Mouse (Mus musculus) frontal cortex, adult 2 months (tissue): ENCODE measurements around the gene Crhr1. TPM values are rescaled to one million over a fixed set of nuclear protein-coding genes. Genes with fewer than 3 reads are reported as not detected.

Experiments
- DNase-seq, 2 experiments: peaks; one replicate each; pipeline ENCODE4 v3.0.0; 2022; ENCODE audit warnings: low spot score in 1 of 2; ENCODE audit errors: extremely low spot score in 1 of 2
- polyA plus RNA-seq: library from polyadenylated mRNA; depleted of rRNA; stranded (reverse); fragments of >200 nt; gene quantifications from 2 replicates; pipeline ENCODE4 v1.2.3, GENCODE M21; 2012

The Crhr1 gene
- polyA plus RNA-seq, 1 experiment, result 39.1 TPM

DNA sequence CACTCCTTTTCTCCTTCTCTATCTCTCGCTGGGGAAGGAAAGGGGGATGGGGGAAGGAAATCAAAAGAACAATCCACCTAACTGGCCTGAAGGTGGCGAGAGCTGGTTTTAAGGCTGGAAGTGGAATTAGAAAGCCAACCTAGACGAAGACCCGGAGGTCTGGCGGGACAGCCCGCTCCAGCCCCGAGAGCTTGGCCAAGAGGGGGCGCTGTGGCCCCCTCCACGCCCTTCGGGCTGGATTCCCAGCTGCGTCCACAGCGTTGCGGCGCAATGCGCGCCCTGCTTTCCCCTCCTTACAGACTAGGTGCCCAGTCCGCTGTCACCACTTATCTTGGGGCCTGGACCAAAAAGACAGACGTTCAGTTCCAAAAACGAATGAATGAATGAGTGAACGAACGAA, 899 bp upstream of the Crhr1 start:
- peak in 1 of 2 experiments; percentile 71 for DNase-seq

DNA sequence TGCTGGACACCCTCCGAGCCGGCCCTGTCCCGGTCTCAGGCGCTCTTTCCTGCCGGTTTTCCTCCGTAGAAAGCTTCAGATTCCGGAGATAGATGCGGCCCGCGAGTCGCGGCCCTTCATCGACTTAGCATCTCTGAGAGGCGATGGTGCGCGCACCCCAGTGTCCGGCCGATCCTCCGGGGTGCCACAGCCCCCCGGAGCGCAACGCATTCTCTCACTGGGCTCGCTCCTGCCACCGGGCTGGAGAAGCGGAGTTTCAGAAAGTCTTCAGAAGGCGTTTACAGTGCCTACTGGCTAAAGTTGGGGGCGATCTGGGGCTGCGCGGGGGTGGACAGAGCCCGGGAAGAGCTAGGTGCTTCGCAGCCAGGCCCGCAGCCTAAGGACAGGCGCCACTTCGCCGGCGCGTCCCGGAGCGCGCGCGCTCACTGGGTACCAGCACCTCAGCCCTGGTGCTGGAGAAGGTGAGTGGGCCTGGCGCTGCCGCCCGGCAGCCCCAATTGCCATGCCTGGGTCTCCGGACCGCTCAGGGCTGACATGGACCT, 858 bp downstream of the Crhr1 start:
- no peak for DNase-seq

DNA sequence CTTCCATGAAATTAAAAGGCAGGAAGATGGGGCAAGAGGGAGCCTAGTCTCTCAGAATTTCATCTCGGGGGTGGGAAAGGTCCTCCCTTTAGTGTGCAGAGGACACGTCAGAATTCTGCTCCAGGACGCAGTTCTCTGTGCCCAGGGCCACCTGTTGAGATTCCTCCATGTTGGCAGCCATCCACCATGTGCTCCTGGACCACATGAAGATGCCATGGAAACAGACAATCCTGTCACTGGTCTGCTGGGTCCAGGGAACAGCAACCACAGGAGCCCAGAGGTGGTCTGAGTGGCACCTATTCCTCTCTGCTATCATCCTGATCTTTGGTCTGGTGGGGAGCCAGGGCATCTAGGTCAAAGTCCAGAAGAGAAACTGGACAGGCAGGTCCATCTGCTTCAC, 6.3 kb downstream of the Crhr1 start:
- DNase-seq, result no peak

DNA sequence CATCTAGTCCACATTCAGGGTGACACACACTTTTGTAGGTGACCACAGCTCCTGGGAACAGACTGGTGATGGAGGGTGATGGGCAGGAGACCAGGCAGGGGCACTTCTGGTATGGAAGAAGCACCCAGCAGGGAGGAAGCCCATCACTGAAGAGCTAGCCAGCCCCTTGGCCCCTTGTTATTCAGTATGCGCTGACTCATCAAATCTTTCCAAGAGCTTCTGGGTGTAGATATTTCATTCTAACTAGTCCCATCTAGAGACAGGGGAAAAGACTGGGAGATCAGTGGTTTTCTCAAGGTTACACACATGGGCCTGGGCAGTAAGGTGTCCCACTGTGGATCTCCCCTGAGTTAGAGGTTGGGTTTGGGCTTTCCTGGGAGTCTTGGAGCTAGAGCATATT, 12.3 kb downstream of the Crhr1 start:
- DNase-seq, result no peak

DNA sequence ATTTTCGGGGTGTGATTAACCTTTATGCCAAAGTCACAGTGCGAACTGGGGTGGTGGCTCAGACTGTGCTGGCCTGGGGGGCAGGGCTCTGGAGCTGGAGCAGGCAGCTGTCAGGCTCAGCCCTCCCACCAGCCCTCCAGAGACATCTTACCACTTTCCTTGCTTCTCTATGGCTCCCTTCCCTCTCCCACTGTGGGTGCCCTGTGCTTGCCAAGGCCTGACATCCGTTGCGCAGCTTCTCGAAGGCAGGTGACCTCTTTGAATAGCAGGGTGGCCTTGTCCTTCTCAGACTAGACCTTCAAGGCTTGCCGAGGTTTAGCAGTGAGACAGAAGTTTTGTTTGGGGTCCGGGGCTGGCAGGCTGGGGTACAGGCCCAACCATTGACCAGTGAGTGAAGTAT, 16.1 kb downstream of the Crhr1 start:
- DNase-seq, result no peak

DNA sequence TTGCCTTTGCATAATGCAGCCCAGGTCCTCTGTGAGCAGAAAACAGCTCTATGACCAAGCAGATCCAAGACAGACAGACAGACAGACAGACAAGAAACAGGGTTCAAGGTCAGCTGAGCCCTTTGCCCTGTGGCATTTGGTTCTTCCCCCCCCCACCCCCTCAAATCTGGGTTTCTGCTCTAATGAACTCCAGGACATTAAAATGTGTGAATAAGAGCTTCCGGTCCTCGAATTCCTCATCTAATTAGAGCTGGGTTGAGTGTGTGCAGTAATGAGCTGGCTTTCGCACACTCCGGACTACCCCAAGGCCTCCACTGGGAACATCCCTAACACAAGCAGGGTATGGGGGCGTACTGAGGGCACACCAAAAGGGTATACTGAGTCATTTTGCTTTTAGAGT, 18.3 kb downstream of the Crhr1 start:
- no peak for DNase-seq

DNA sequence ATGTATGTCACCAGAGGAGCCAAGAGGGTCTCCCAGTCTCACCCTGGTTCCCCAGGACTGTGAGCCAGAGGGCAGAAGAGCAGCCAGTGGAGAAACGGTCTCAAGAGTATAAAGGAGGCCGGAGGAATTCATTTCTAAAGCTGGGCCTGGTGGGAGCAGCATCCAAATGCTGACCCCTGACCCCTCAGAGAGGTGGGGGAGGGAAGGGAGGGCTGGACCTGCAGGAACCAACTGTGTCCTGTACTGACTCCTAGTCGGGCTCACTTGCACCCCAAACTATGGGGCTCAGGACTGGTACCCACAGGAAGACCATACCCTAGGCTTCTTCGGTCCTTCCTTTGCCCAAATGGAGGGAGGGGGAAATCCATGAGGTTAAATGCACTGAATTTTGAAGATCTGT, 21.7 kb downstream of the Crhr1 start:
- DNase-seq, result no peak

DNA sequence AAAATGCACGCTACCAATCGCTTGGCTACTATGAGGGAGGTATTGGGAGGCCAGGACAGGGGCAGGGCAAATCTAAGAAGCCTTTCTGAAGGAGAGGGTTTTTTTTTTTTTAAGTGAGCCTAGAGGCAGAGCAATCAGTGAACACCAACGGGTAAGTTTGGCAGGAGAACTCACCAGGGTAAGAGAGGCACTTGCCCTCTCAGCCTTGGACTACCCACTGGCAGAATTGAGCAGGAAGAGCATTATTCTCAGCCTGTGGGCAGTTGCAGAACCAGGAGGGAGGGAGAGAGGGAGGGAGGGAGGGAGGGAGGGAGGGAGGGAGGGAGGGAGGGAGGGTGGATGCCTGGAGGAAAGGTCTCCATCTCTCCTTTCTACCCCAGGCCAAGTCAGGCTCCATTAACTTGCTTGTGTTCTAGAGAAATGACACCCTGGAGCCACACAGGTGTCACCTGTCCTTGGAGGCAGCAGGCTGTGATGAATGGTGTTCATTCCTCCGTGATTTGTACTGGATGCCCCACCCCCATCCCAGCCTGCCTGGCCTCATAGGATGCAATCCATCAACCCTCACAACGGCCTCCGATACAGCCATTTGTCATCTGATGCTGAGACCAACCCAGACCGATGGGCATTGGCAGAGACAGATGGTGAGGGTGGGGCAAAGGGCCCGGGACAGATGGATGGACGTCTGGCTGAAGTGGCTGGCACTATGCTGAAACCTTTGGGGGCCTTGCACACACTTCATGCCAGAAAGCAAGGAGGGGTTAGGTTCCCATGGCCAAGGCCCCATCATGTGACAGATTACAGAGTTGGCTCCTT, 22.4 kb downstream of the Crhr1 start:
- no peak for DNase-seq

DNA sequence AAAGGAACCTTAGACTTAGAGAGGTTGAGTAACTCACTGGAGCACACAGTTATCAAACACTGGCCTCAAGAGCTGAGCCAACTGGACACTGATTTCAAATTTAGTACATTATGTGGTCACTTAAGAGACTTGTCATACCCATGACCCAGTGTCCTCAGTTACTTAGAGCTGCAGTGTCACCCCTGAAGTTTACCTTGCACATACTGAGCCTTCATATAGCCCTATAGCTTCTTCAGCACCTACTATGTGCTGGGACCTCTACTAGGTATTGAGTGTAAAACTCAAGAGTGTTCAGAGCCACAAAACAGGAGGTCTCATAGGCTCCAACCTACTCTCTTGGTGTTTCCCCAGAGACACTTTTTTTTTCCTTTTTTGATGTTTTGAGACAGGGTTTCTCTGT, 23.2 kb downstream of the Crhr1 start:
- no peak for DNase-seq

DNA sequence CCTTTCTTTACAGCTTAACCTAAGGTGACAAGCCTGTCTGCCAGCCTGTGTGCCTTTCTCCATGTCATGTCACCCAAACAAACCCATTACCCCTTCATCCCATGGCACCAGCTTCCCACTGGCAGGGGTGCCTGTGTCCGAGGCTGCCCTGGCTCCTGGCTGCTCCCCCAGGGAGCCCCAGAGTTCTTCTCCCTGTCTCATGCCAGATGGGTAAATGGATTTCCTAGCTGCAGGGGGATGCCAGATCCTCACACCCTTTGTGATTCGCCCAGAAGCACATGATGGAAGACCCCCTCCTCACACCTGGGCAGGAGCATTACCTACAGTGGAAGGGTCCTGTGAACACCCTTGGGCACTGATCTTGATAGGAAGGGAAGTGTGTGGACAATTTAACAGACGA, 23.7 kb downstream of the Crhr1 start:
- DNase-seq, result no peak

DNA sequence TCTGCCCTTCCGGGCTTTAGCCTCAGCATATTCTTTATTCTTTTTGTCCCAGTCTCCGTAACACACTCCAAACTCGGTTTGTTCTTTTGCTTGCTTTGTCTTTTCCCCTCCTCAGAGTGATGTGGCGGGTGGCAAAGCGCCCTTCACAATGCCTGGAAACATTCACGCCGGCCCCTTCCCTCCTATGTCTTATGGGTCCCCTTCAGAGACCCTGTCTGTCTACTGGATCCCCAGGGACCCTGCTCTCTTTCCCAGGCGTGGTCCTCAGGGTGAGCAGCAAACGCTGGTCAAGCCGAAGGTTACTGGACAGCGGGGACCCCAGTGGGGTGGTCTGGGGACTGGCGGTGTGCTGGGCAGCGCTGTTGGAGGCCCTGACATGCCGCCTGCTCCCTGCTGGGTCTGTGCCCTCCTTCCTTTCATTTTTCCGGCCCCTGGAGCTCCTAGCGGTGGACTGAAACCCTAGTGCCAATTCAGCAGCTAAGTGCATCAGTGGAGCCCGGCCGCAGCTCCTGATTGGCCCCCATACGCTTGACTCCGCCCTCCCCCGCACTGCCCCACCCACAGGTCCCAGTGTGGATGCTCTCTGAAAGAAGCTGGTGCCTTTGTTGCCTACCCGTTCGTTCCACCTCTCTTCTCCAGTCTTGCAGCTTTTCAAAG, 25.1 kb downstream of the Crhr1 start:
- peak; percentile 69 to 88 for DNase-seq

DNA sequence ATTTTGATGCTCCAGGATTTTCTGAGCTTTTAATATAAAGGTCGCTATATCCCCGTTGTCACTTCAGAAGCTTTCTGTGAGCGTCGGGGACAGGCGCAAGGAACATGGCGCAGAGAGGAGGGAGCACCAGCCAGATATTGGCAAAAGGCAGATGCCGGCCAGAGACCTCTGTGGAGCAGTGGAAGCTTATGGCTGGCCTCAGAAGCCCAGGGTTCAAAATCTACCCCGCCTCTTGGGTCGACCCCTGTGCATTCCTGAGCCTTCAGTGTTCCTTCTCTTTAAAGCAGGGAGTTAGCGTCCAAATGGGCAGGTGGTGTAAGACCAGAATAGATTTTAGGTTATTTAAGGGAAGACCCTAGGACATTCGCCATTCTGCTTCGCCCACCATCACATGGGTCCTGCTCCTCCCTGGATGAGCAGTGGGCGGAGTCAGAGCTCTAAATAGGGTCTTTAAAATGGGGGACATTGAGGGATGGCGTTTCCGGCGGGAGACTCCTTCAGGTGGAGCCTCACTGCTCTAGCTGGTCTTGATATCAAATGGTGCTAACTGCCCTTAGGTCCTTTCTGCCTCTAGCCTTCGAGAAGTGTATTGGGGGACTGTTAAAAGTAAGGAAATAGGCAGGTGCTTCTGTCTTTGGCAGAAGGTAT, 25.7 kb downstream of the Crhr1 start:
- no peak for DNase-seq

DNA sequence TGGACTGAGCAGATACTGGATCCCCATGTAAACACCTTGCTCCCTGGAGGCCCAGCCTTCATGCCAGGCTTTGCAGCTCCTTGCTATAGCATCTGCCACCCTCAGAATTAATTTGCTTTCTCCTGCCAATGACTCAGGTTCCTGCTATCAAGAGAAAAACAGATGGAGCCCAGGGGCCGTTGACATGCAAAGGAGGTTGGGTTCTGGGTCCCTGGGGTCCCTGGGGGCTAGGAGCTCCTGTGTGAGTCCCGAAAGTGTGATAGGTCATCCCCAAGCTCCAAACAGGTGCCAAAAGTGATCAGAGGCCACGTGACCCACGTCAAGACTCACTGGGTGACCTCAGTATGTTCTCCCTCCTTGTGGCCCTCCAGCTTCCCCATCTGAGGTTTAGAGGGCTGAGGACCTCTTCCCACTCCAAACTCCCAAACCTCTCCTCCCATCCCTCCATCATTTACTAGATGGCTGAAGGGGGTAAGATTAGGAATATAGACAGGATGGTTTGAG, 27.2 kb downstream of the Crhr1 start:
- no peak for DNase-seq

DNA sequence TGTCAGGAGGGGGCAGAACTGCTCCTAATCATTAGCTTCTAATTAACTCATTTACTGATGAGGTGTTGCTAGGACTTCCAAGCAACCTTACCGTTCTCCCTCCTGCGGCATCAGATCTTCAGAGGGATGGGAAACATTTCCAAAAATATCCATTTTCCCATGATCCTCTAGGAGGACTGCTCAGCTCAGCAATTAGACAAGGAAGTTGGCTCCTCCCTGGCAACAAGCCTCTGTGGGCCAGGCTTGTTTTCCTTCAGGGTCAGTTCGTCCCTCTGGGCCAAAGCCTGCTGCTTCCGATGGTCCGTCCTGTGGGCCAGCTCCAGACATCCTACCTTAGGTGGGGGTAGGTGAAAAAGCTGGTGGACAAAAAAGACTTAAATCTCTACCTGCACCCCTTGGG, 28.5 kb downstream of the Crhr1 start:
- DNase-seq, result peak in 1 of 2 experiments; percentile 27

DNA sequence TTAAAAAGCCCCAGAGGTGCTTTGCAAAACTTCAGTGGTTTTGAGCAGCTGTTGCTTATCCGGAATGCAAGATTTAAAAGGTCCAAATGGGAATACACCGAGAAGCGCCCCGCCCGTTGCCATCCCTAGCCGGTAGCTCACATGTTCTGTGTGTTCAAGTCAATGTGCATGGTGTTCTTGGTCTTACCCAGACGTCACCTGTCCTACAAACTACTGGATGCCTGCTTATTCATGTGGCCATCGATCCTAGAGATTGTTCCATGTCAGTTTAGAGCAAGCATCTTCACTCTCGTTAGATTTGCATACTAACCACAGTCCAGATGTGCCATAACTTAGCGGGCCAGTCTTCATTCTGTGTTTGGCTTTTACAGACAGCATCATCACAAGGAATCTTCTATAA, 31.6 kb downstream of the Crhr1 start:
- DNase-seq, result no peak

DNA sequence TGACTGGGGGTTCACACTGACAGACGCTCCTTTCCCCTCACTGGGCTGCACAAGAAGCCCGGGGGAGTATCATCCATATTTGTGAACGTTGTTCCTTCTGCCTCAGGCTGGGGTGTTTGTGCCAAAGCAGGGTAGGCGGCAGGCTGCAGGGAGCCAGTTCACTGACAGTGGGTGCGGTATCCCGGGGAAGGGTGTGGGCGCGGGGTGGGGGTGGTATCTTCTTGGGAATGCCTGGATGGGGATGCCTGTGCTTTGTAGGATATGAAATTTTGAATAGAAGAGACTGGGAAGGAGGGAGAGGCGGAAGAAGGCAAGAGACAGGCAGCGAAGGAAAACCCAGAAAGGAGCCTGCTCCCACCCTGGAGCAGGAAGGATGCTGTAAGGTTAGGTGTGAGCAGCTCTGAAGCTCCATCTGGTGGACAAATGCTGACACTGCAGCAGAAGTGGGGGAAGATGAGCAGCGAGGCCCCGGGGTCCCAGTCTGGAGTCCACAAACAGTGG, 38.7 kb downstream of the Crhr1 start:
- peak; percentile 66 to 92 for DNase-seq

DNA sequence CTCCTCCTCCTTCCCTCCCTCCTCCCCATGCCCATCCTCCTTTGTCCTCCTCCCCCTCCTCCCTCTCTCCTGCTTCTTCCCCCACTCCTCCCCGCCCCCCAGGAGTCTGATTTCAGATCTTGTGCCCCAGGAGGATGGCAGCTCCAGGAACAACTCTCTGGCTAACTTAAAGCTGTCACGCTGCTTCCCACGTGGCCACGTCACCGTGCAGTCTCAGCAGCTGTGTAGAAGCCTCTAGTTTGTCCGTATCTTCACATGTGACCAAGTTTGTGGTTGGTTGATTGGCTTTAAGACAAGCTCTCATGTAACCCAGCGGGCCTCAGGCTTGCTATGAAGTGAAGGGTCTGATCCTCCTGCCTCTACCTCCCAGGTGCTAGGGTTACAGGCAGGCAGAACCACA, 46.2 kb downstream of the Crhr1 start:
- DNase-seq, result peak in 1 of 2 experiments; percentile 46

DNA sequence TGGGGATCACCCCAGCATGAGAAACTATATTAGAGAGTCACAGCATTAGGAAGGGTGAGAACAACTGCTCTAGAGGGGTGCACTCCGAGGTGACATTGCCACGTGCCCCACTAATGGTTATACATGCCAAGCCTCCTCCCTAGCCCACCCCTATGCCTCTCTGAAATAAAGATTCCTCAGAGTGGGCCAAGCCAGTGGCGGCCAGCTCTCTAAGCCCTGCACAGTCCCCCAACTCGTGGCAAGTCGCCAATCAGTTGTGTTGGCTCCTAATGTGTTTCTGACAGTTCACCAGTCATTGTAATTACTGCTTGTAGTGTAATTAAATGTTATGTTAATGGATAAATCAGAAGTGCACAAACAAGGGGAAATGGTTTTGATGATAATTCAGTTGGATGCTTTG, 47.1 kb downstream of the Crhr1 start:
- no peak for DNase-seq

DNA sequence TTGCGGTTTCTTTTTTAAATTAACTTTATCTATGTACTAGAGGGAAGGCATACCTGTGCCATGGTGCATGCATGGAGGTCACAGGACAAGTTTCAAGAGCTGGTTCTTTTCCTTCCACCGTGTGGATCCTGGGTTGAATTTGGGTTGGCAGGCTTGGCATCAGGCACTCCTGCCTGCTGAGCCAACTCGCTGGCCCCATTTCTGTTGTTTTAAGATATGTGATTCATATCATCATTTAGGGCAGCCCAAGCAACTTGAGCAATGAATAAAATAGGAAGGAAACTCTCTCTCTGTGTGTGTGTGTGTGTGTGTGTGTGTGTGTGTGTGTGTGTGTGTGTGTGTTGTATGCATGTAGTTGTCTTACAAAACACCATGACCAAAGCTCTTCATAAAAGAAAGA, 49.5 kb downstream of the Crhr1 start:
- no peak for DNase-seq

DNA sequence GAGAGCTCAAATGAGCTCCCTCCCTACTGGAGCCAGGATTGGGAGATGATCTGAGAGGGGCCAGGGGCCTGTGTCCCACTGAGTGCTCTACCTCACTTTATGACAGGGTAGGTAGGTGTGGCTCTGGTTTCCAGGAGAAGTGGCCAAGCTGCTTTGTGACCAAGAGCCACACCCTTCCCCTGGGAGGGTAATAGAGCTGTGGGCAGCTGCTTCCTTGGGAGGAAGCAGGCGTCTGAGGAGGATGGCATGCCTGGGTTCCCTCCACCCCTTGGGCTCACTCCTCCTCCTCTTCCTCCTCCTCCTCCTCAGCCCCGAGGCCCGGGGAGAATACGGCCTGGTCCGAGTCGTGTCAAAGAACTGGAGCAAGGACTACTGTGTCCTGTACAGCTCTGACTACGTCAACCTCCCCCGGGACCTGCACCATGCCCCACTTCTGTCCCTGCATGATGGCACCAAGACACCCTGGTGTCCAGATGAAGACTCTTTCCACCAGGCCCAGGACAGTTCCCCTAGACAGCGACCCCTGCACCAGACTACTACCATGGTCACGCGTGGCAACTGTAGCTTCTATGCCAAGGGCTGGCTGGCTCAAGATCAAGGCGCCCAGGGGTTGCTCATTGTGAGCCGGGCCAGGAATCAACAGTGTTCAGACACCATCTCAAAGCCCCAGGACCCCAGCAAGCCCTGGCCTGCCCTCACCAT, 53.6 kb downstream of the Crhr1 start, which contains the start of gene Sppl2c:
Gene Sppl2c, plus strand, starts transcription at position 193 of the 702 bp plus-strand sequence.
- no peak for DNase-seq

DNA sequence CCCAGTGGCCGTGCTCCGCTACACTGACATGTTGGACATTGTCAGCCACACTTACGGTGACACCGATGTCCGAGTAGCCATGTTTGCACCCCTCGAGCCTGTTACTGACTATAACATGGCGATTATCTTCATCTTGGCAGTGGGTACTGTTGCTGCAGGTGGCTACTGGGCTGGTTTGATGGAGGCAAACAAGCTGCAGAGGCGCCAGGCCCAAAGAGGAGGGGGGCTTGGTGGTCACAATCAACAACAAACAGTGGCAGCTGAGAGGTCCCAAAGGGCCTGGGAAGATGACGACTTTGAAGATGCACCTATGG, 54.1 kb downstream of the Crhr1 start:
- no peak for DNase-seq
